Mouse (Mus musculus) inflammation-experienced regulatory T-cells, adult 6 months (primary cell): ENCODE data around the gene Lrrk2. TPM values are rescaled to one million over a fixed set of nuclear protein-coding genes. Genes with fewer than 3 reads are reported as not detected.
"Not testable (repeated sequence)": the region's sequence is repeated elsewhere in the genome, so short reads cannot be mapped to it uniquely, and the experiment has no call there.

ENCODE experiments used
- ATAC-seq: one replicate; pipeline ENCODE4 v1.8.0; 2017
- polyA plus RNA-seq, 3 experiments: library from polyadenylated mRNA; unstranded; fragments of 100-300 nt; shearing (Covaris generic); gene quantifications; one replicate each; pipeline ENCODE4 v1.2.1; 2017

The Lrrk2 gene
- polyA plus RNA-seq, 3 experiments from 2014 or later = 0.12 to 0.62 (median 0.15) TPM

DNA sequence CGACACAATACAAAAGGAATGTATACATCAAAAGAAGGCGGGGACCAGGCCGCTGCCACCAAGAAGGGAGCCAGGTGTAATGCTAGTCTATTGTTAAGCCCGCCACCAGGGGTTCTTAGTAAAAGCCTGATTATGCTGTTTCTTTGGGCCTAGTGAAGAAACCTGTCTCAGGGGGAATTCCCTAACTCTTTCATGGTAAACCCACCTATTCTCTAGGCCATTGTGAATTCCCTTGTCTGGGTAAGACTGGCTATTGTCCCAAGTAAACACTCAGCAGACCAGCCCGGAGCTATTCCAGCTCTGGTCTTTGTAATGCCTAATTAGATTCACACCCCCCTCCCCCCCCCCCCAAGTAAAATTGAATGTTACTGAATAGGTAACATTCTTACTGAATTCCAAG, 191.2 kb downstream of the Lrrk2 start:
- ATAC-seq = not testable (repeated sequence)

Other genes with a start within 250 kb of the Lrrk2 start
- not detected for gene Slc2a13, start 99.9 kb upstream of the Lrrk2 start, polyA plus RNA-seq
- gene Smgc, start 165.1 kb downstream of the Lrrk2 start, polyA plus RNA-seq = not detected